Mouse (Mus musculus): ENCODE measurements around the gene Serpina1b.
"Not testable (repeated sequence)": the region's sequence is repeated elsewhere in the genome, so short reads cannot be mapped to it uniquely, and the experiment has no call there.

Serpina1b gene

DNA sequence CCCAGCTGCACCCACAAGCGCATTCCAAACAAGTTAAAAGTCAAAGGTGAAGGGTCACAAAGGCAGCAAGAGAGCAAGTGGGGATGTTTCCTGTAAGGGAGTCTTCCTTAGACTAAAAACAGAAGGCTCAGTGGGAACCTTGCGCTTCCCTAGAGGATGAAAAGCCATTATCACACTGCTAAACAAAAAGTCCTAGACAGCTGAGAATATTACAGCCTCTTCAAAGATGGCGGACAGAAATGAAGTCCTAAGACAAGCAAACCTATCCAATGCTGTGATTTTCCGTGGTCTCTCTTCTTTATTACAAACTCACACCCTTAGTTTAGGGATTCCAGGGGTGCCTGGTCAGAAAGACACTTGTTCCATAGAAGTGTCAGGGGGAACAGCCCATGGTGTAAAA, at the start of gene Serpina1b:
Gene Serpina1b, minus strand, starts transcription at position 101 of the 400 bp plus-strand sequence.
- in situ Hi-C loops (cut with MboI; ENCODE audit: low sequenced_read_pairs): not testable (repeated sequence)

DNA sequence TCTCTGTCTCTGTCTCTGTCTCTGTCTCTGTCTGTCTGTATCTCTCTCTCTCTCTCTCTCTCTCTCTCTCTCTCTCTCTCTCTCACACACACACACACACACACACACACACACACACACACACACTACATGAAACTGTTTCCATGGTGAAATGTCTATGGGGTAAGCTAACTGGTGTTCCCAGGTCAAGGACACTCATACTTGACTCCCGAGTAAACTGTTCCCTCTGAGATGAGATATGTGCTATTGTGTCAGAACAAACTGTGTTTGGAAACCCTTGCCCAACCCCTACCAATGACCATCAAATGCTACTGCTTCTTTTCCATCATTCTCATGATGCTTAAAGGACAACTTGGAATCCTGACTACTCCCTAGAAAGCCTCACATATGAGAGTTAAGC, 36.7 kb upstream of the Serpina1b start:
- in situ Hi-C loops (cut with MboI; ENCODE audit: low sequenced_read_pairs): not testable (repeated sequence)

DNA sequence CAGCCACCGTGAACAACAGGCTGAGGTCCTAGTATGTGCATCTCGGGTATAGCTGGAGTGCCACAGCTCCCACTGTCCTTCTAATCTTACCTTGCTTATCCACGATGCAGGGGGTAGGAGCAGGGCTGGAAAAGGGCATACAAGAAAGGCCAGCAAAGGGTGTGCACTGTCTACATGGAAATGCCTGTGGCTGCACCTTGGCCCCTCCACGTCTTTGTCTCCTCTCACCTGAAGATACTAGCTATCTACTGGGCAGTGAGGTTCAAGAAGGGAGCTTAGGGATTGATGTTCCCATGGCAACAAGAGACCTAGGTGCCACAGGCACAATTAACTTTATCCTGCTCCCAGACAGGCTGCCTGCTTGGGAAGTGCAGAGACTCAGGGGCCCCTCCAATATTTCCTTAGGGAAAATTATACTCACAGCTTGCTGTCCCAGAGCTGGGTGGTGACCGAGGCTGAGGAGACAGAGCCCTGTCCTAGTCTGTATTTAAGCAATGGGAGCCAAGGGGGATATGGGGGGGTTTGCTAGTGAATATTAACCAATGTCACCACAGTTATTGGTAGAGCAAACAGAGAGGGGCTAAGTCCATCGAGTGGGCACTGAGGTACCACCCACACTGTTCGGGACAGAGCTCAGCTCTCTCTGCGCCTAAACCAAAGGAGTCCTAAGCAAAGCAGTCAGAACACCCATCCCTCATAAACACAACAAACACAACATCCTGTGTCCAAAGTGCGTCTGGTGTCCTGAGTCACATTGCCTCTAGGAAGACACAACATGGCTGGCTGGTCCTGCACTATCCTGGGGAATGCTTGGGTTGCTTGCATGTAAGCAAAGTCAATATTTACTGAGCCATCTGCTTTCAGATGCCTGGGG, 33.2 kb upstream of the Serpina1b start, which contains the start of gene Serpina1a:
Gene Serpina1a, minus strand, starts transcription at position 462 of the 874 bp plus-strand sequence.
- in situ Hi-C loops (cut with MboI; ENCODE audit: low sequenced_read_pairs): not testable (repeated sequence)

DNA sequence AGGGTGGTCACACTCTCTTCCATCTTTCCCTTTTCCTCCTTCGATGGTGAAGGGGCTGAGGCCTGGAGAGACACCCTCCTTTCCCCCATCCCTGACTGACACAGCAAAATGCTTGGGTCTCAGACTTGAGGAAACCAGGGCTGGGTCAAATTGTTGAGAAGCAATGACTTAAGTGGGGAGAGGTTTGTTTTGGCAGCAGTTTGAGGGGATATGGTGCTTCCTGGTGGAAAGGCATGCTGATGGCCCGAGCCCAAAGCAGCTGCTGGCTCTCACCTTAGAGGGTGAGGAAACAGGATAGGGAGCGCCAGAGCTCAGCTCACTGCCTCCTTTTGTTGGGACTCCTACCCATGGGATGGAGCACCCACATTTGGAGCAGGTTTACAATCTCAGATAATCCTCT, 30.8 kb upstream of the Serpina1b start:
- in situ Hi-C loops (cut with MboI; ENCODE audit: low sequenced_read_pairs): no loop called here

DNA sequence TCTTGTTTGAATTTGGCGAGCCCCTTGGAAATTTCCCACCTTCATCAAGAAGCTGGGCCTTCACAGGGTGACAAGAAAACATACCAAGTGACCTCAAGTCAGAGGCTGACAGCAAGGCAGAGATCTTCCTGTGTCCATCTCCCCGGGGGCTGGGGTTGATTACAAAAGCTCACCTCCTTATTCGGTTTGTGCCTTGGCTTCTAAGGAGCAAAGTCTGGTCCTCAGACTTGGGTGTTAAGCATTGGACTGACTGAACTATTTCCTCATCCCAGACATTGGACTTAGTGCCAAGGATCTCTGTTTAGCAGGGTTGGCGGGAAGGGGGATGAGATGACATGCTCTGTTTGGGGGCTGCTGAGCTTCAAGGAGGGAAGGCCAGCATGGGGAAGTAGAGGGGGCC, 30.4 kb upstream of the Serpina1b start:
- in situ Hi-C loops (cut with MboI; ENCODE audit: low sequenced_read_pairs): not testable (repeated sequence)

DNA sequence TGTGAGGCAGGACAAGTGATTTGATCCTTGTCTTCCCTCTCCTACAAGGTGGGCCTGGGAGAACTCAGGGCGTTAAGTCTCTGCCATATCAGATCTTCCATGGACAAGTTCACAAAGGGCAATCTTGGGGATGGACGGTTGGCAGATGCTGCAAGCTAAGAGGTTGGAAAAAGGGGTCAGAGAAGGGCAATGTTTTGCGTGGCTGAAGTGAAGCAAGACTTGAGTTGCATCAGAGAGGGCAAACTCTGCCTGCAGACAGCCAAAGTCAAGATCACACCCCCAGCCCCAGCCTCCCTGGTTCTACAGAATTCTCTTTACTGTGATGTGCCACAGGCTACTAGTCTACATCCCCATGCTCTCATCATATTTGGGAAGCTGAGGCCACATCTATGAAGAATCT, 29.4 kb upstream of the Serpina1b start:
- in situ Hi-C loops (cut with MboI; ENCODE audit: low sequenced_read_pairs): not testable (repeated sequence)

DNA sequence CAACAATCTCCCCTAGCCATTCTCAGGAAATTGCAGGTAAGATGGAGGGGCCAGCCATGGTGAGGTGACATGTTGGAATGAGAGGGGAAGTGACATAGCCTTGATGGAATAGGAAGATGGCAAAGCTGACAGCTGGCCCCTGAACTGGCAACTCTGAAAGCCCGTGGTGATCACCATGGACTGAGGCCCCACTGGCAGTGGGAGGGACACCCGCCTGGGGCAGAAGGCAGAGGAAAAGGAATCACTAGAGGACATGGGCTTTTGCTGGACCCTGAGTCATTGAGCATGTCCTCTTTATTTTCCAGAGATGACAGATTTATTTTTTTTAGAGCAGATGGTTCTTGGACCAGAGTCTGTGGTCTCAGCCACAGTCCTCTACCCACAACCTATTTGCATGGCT, 22.9 kb upstream of the Serpina1b start:
- in situ Hi-C loops (cut with MboI; ENCODE audit: low sequenced_read_pairs): not testable (repeated sequence)

DNA sequence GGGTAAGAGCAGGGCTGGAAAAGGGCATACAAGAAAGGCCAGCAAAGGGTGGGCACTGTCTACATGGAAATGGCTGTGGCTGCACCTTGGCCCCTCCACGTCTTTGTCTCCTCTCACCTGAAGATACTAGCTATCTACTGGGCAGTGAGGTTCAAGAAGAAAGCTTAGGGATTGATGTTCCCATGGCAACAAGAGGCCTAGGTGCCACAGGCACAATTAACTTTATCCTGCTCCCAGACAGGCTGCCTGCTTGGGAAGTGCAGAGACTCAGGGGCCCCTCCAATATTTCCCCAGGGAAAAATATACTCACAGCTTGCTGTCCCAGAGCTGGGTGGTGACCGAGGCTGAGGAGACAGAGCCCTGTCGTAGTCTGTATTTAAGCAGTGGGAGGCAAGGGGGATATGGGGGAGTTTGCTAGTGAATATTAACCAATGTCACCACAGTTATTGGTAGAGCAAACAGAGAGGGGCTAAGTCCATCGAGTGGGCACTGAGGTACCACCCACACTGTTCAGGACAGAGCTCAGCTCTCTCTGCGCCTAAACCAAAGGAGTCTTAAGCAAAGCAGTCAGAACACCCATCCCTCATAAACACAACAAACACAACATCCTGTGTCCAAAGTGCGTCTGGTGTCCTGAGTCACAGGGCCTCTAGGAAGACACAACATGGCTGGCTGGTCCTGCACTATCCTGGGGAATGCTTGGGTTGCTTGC, 2.4 kb downstream of the Serpina1b start:
- in situ Hi-C loops (cut with MboI; ENCODE audit: low sequenced_read_pairs): not testable (repeated sequence)

DNA sequence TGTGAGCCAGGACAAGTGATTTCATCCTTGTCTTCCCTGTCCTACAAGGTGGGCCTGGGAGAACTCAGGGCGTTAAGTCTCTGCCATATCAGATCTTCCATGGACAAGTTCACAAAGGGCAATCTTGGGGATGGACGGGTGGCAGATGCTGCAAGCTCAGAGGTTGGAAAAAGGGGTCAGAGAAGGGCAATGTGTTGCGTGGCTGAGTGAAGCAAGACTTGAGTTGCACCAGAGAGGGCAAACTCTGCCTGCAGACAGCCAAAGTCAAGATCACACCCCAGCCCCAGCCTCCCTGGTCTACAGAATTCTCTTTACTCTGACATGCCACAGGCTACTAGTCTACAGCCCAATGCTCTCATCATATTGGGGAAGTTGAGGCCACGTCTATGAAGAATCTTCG, 6.3 kb downstream of the Serpina1b start:
- in situ Hi-C loops (cut with MboI; ENCODE audit: low sequenced_read_pairs): not testable (repeated sequence)

DNA sequence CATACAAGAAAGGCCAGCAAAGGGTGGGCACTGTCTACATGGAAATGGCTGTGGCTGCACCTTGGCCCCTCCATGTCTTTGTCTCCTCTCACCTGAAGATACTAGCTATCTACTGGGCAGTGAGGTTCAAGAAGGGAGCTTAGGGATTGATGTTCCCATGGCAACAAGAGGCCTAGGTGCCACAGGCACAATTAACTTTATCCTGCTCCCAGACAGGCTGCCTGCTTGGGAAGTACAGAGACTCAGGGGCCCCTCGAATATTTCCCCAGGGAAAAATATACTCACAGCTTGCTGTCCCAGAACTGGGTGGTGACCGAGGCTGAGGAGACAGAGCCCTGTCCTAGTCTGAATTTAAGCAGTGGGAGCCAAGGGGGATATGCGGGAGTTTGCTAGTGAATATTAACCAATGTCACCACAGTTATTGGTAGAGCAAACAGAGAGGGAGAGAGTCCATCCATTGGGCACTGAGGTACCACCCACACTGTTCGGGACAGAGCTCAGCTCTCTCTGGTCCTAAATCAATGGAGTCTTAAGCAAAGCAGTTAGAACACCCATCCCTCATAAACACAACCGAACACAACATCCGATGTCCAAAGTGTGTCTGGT, 56.8 kb downstream of the Serpina1b start, which contains the start of gene Serpina1d:
Gene Serpina1d, minus strand, starts transcription at position 347 of the 606 bp plus-strand sequence.
- in situ Hi-C loops (cut with MboI; ENCODE audit: low sequenced_read_pairs): not testable (repeated sequence)

DNA sequence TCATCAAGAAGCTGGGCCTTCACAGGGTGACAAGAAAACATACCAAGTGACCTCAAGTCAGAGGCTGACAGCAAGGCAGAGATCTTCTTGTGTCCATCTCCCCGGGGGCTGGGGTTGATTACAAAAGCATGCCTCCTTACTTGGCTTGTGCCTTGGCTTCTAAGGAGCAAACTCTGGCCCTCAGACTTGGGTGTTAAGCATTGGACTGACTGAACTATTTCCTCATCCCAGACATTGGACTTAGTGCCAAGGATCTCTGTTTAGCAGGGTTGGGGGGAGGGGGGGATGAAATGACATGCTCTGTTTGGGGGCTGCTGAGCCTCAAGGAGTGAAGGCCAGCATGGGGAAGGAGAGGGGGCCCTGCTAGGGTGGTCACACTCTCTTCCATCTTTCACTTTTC, 59.6 kb downstream of the Serpina1b start:
- in situ Hi-C loops (cut with MboI; ENCODE audit: low sequenced_read_pairs): not testable (repeated sequence)

DNA sequence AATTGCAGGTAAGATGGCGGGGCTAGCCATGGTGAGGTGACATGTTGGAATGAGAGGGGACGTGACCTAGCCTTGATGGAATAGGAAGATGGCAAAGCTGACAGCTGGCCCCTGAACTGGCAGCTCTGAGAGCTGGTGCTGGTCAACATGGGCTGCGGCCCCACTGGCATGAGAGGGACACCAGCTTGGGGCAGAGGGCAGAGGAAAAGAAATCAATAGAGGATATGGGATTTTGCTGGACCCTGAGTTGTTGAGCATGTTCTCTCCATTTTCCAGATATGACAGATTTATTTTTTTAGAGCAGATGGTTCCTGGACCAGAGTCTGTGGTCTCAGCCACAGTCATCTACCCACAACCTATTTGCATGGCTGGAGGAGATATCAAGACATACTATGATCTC, 67.1 kb downstream of the Serpina1b start:
- in situ Hi-C loops (cut with MboI; ENCODE audit: low sequenced_read_pairs): not testable (repeated sequence)

DNA sequence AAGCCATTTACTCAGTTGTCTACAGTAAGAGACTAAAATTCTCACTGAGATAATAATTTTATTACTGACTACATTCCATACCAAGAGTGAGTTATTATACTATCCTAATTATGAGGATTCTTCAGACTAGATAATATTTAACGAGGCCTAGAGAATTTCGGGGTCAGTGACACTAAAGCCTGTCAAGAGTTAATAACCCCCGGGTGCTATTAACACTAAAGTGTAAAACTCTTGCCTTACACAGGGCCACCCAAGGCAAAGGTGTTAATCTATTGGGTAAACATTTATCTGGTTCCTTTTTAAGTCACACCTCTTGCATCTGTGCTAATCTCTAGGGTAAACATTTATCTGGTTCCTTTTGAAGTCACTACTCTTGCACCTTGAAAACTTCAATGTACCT, 69.9 kb downstream of the Serpina1b start:
- in situ Hi-C loops (cut with MboI; ENCODE audit: low sequenced_read_pairs): not testable (repeated sequence)

DNA sequence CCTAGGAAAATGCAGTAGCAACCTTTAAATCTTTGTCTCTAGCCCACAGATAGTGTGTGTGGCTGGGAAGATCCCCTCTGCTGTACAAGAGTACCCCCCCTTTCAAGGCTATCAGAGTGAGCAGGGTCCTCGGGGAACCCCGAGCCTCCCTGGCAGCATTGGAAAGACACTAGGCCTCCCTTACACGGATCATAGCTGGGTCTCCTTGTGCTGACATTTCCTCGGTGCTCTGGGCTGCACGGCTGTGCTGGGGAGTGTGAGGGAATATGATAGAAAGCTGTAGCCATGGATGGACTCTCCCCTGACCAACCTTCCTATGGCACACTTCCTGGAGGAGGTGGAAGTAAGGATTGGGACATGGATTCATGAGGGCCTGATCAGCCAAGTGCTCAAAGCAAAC, 84.2 kb downstream of the Serpina1b start:
- in situ Hi-C loops (cut with MboI; ENCODE audit: low sequenced_read_pairs): not testable (repeated sequence)

DNA sequence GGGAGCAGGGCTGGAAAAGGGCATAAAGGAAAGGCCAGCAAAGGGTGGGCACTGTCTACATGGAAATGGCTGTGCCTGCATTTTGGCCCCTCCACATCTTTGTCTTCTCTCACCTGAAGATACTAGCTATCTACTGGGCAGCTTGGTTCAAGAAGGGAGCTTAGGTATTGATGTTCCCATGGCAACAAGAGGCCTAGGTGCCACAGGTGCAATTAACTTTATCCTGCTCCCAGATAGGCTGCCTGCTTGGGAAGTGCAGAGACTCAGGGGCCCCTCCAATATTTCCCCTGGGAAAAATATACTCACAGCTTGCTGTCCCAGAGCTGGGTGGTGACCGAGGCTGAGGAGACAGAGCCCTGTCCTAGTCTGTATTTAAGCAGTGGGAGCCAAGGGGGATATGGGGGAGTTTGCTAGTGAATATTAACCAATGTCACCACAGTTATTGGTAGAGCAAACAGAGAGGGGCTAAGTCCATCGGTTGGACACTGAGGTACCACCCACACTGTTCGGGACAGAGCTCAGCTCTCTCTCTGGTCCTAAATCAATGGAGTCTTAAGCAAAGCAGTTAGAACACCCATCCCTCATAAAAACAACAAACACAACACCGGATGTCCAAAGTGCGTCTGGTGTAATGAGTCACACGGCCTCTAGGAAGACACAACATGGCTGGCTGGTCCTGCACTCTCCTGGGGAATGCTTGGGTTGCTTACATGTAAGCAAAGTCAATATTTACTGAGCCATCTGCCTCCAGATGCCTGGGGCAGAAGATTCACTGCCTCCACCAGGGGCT, 92.2 kb downstream of the Serpina1b start:
- in situ Hi-C loops (cut with MboI; ENCODE audit: low sequenced_read_pairs): not testable (repeated sequence)

DNA sequence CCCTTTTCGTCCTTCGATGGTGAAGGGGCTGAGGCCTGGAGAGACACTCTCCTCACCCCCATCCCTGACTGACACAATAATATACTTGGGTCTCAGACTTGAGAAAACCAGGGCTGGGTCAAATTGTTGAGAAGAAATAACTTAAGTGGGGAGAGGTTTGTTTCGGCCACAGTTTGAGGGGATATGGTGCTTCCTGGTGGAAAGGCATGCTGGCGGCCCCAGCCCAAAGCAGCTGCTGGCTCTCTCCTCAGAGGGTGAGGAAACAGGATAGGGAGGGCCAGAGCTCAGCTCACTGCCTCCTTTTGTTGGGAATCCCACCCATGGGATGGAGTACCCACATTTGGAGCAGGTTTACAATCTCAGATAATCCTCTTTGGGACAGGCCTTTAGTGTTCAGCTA, 94.6 kb downstream of the Serpina1b start:
- in situ Hi-C loops (cut with MboI; ENCODE audit: low sequenced_read_pairs): not testable (repeated sequence)

DNA sequence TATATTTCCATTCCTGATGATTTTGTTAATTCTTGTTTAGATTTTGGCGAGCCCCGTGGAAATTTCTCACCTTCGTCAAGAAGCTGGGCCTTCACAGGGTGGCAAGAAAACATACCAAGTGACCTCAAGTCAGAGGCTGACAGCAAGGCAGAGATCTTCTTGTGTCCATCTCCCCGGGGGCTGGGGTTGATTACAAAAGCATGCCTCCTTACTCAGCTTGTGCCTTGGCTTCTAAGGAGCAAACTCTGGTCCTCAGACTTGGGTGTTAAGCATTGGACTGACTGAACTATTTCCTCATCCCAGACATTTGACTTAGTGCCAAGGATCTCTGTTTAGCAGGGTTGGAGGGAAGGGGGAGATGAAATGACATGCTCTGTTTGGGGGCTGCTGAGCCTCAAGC, 95.1 kb downstream of the Serpina1b start:
- in situ Hi-C loops (cut with MboI; ENCODE audit: low sequenced_read_pairs): not testable (repeated sequence)

DNA sequence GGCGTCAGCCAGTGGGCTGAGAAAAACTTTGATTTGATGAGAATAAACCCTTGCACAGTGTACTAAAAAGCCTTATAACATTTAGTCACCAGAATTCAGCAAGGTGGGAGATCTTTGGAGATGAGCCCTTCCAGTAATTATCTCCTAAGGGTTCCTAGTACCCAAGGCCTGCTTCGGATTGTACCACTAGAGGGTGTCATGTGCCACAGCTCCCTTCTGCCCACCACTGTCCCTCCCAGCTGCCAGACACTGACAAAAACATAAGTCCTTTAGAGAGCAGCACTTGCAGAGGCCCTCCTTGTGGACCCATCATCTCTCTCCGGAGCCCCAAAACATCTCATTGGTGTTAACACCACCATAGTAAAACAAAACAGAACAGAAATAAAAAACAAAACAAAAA, 118.6 kb downstream of the Serpina1b start:
- in situ Hi-C loops (cut with MboI; ENCODE audit: low sequenced_read_pairs): no loop called here

DNA sequence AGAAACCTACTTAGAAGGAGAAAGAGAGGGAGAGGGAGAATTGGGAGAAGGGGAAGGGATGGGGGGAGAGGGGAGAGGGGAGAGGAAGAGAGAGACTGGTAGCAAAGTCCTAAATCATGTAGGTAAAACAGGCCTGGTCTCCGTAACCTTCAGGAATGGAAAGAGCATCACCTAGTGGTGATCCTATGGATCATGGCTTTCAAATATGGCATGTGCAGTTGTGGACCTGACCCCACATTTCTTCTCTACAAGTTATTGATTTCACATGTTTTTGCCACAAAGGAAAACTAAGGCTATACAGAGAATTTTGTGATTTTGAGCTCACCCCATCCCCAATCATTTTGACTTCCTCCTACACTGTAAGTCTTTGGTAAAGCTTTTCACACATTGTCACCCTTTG, 119.8 kb downstream of the Serpina1b start:
- in situ Hi-C loops (cut with MboI; ENCODE audit: low sequenced_read_pairs): no loop called here

DNA sequence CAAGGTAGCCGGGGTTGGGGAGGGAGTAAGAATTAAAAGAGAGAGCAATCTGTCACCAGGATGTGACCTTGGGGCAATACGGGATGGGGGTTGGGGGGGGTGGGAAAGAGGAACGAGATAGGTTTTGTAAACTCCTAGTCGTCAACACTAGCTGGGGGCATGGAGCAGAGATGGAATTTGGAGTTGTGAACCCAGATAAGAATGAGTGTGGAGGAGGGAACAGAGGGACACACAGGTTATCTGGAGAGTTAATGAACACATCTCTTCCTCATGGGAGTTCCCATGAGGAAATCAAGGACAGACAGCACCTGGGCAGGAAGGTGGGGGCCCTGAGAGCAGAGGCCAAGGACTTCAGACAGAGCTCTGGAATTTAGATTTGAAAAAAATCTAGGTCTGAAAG, 124.1 kb downstream of the Serpina1b start:
- in situ Hi-C loops (cut with MboI; ENCODE audit: low sequenced_read_pairs): no loop called here

DNA sequence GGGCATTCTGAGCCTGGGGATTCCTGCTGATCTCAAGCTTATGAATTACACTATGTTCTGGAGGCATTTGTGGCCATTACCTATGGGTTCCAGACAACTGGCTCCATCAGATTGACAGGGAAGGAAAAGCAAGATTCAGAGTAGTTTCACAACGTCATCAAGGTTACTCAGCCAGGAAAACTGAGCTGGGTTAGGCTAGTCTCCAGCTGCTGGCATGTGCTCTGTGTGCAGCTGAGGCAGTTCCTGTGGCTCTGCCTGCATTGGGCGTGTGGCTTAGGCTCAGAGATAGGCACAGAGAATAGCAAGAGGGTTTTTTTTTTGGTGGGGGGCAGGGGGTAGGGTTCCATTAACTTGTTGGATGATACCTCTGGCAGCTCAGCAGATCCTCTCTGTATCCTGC, 124.6 kb downstream of the Serpina1b start:
- in situ Hi-C loops (cut with MboI; ENCODE audit: low sequenced_read_pairs): no loop called here
